Mouse (Mus musculus) erythroblast, embryonic 14.5 days (primary cell): Measurements from ENCODE around the gene Rgs19.

Experiments
- GATA1 ChIP-seq: IDR thresholded peaks from 2 replicates; pipeline ENCODE4 v1.6.1; 2012; ENCODE audit warnings: low read length, inconsistent platforms, mixed read lengths
- TAL1 ChIP-seq: IDR thresholded peaks from 3 replicates; pipeline ENCODE4 v1.6.1; 2012; ENCODE audit warnings: low read length, inconsistent platforms, mixed read lengths

GRCm38 (mm10) chr2:181663298-181663630 is 30.5 kb downstream of the Rgs19 start:
- TF ChIP-seq GATA1: no peak
- no peak for TF ChIP-seq TAL1
